Mouse (Mus musculus): ENCODE data around the gene B230118H07Rik. TPM values are rescaled to one million over a fixed set of nuclear protein-coding genes. Genes with fewer than 3 reads are reported as not detected.

Gene B230118H07Rik
- polyA plus RNA-seq, 2 experiments: 22.2 to 47.3 TPM

DNA sequence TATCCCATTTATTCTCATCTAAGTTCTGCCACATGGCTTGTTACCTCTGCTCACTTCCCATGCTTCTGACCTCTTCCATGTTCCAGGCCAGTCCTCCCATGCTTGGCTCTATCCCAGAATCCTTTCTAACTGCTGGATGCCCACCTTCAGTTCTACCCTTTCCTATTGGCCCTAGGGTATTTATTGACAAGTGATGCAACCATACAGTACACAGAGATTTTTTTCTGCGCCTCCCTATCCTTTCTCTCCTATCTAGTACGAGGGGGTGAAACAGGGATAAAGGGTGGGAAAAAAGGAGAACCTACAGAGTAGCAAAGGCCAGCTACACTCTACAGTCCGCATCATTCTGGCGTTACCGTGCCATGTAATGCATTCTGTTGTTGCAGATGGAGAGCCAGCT lies 38.7 kb upstream of the B230118H07Rik start:
- Histone ChIP-seq H3K9ac (ENCODE audit: low read depth, low read length, severe bottlenecking) (no peak overlapping the region), H3K4me3 (replicated peaks; ENCODE audit: low read length) (no peak overlapping the region), H3K4me2 (replicated peaks; ENCODE audit: low read depth, low read length, severe bottlenecking) (no peak overlapping the region), H3K9me3 (ENCODE audit: control insufficient read depth, low read length) (no peaks in the 10 kb centered on the region), H3K4me1 (ENCODE audit: control insufficient read depth, insufficient read depth, low read length) (no peaks in the 10 kb centered on the region), H3K27ac (replicated peaks; ENCODE audit: low read depth, low read length) (no peak overlapping the region), H3K36me3 (ENCODE audit: control insufficient read depth, insufficient read depth, low read length) (peaks cover 60% of the 10 kb centered on the region), H3K27me3 (ENCODE audit: control insufficient read depth, insufficient read depth, low read length) (no peaks in the 10 kb centered on the region)
- no peak for TF ChIP-seq POLR2A (IDR thresholded peaks at IDR 0.05; ENCODE audit: borderline replicate concordance, extremely low read depth, insufficient read depth, insufficient read length)
- no peak for DNase-seq (ENCODE audit: low spot score)
- 88% methylated on average over 5 of the region's 5 CpGs for WGBS
- ATAC-seq (ENCODE audit: low FRiP score, low read depth): no peak

DNA sequence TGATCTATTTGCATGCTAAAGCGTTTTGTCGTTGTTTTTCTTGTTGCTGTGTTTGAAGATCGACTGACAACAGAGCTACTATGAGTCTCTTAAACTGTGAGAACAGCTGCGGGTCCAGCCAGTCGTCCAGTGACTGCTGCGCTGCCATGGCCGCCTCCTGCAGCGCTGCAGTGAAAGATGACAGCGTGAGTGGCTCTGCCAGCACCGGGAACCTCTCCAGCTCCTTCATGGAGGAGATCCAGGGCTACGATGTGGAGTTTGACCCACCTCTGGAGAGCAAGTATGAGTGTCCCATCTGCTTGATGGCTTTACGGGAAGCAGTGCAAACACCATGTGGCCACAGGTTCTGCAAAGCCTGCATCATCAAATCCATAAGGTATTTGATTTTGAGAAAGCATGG lies 35.1 kb upstream of the B230118H07Rik start:
- Histone ChIP-seq H3K9ac (ENCODE audit: low read depth, low read length, severe bottlenecking) (no peak overlapping the region), H3K27ac (replicated peaks; ENCODE audit: low read depth, low read length) (no peak overlapping the region), H3K36me3 (ENCODE audit: control insufficient read depth, insufficient read depth, low read length) (peaks cover 35% of the 10 kb centered on the region), H3K27me3 (ENCODE audit: control insufficient read depth, insufficient read depth, low read length) (no peaks in the 10 kb centered on the region), H3K4me3 (replicated peaks; ENCODE audit: low read length) (no peak overlapping the region), H3K4me2 (replicated peaks; ENCODE audit: low read depth, low read length, severe bottlenecking) (no peak overlapping the region), H3K9me3 (ENCODE audit: control insufficient read depth, low read length) (no peaks in the 10 kb centered on the region), H3K4me1 (ENCODE audit: control insufficient read depth, insufficient read depth, low read length) (peaks cover 2% of the 10 kb centered on the region)
- no peak for ATAC-seq (ENCODE audit: low FRiP score, low read depth)
- 93% methylated on average over 12 of the region's 12 CpGs for WGBS
- TF ChIP-seq POLR2A (IDR thresholded peaks at IDR 0.05; ENCODE audit: borderline replicate concordance, extremely low read depth, insufficient read depth, insufficient read length): no peak
- no peak for DNase-seq (ENCODE audit: low spot score)

DNA sequence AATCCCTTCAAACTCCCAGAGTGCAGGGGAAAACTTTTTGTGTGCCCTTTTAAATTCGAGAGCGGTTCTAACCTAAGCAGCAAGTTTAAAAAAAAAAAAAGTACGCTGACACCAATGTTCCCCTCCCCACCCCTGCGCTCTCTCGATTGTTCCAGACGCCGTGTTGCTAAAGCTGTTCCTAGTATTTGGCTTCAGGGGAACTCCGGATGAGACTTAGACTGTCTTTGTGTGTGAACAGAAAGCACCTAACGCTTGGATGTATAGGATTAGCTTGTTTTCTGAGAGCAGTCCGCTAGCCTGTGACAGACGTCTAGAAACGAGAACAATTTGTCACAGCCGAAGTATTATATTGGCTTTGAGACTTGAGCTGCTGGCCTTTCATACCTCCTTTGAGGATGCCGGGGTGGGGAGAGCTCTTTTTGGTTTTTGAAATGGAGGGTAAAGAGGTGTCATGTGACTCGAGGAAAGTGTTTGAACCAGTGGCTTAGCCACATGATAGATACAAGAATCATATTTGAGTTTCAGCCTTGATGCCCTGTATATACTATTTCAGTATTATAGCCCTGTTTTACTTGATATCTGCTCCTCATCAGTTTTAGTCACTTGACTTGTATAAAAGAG lies 29.9 kb upstream of the B230118H07Rik start:
- ATAC-seq (ENCODE audit: low FRiP score, low read depth) (no peak), DNase-seq (ENCODE audit: low spot score) (no peak)
- peak overlapping the region; percentile 85 for H3K9ac ChIP-seq (ENCODE audit: low read depth, low read length, severe bottlenecking)
- TF ChIP-seq POLR2A (IDR thresholded peaks at IDR 0.05; ENCODE audit: borderline replicate concordance, extremely low read depth, insufficient read depth, insufficient read length): no peak
- no peaks in the 10 kb centered on the region for H3K27me3 ChIP-seq (ENCODE audit: control insufficient read depth, insufficient read depth, low read length)
- H3K4me2 ChIP-seq (replicated peaks; ENCODE audit: low read depth, low read length, severe bottlenecking): peak overlapping the region; percentile 83
- peak overlapping the region; percentile 94 for H3K4me3 ChIP-seq (replicated peaks; ENCODE audit: low read length)
- peaks cover 6% of the 10 kb centered on the region for H3K4me1 ChIP-seq (ENCODE audit: control insufficient read depth, insufficient read depth, low read length)
- H3K36me3 ChIP-seq (ENCODE audit: control insufficient read depth, insufficient read depth, low read length): peaks cover under 1% of the 10 kb centered on the region; the same call in 1 of the 2 replicates
- H3K27ac ChIP-seq (replicated peaks; ENCODE audit: low read depth, low read length): no peak overlapping the region
- H3K9me3 ChIP-seq (ENCODE audit: control insufficient read depth, low read length): no peaks in the 10 kb centered on the region
- 7% methylated on average over 15 of the region's 15 CpGs for WGBS

DNA sequence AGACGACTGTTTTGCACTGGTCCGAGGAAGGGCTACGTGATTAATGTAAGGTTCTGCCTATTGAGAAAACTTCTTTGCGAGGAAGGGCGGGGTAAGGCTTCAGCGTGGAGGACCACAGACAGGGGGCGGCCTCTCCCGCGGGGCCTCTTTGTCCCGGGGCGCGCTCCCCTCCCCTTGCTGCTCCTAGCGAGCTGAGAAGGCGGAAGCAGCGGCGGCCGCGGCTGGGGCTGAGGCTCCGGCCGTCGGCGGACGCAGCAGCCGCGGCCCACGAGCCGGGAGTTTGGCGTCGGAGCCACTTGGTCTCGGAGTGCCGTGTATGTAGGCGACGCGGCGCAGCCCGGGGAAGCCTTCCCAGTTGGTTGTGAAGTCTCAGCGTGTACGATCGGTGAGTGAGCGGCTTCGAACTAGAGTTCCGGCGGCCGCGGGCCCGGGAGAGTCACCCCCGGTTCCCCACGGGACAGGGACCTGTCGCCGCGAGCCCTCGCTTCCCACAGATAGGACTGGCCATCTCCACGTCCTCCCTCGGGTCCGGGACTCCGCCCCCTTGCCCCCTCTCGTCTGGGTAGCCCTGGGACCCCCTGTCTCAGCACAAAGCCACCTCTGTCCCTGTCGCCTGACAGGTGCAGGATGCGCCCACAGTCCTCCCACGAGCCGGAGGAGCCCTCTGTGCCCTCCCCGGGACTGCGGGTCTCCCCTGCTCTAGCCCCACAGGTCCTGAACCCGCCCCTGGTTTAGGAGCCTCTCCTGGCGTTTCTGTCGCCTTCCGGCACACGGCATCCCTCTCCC lies 29.1 kb upstream of the B230118H07Rik start, which contains the start of gene Traf6:
Gene Traf6 (plus strand): TSS at position 194 of the 786 bp plus-strand sequence.
- Histone ChIP-seq H3K27me3 (ENCODE audit: control insufficient read depth, insufficient read depth, low read length) (no peaks in the 10 kb centered on the region), H3K4me1 (ENCODE audit: control insufficient read depth, insufficient read depth, low read length) (peaks cover 6% of the 10 kb centered on the region), H3K9ac (ENCODE audit: low read depth, low read length, severe bottlenecking) (peak within 1 kb of the TSS; percentile 85), H3K4me2 (replicated peaks; ENCODE audit: low read depth, low read length, severe bottlenecking) (peak within 1 kb of the TSS; percentile 83), H3K27ac (replicated peaks; ENCODE audit: low read depth, low read length) (0 out of 2 replicates have a peak within 1 kb of the TSS, but pooled peaks have one; percentile 14), H3K9me3 (ENCODE audit: control insufficient read depth, low read length) (no peaks in the 10 kb centered on the region), H3K4me3 (replicated peaks; ENCODE audit: low read length) (peak within 1 kb of the TSS; percentile 94), H3K36me3 (ENCODE audit: control insufficient read depth, insufficient read depth, low read length) (no peaks in the 10 kb centered on the region)
- peak; percentile 93 for ATAC-seq (ENCODE audit: low FRiP score, low read depth)
- WGBS: 2% methylated on average over 47 of the region's 68 CpGs
- TF ChIP-seq POLR2A (IDR thresholded peaks at IDR 0.05; ENCODE audit: borderline replicate concordance, extremely low read depth, insufficient read depth, insufficient read length): peak; percentile 86; the same call in 1 of the 2 replicates
- peak; percentile 87 for DNase-seq (ENCODE audit: low spot score)

DNA sequence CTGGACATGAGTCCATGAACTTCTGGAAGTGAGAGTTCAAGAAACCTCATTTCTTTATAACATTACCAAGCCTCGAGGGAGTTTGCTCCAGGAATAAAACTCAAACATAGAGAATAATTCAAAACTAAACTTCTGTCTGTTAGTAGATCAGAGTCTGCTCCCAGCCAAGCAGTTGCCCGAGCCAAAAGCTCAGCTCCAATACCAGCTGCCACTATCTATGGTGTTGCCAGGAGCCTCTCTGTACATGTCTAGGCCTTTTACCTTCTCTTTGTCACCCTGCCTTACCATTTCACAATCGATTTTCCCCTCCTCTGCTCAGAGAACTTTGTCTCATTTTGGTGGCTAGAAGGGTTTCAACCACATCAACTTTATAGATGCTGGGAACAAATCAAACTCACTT lies 24.2 kb upstream of the B230118H07Rik start:
- 72% methylated on average over 3 of the region's 3 CpGs for WGBS
- no peak for DNase-seq (ENCODE audit: low spot score)
- Histone ChIP-seq H3K36me3 (ENCODE audit: control insufficient read depth, insufficient read depth, low read length) (no peaks in the 10 kb centered on the region), H3K9ac (ENCODE audit: low read depth, low read length, severe bottlenecking) (no peak overlapping the region), H3K27ac (replicated peaks; ENCODE audit: low read depth, low read length) (no peak overlapping the region), H3K4me1 (ENCODE audit: control insufficient read depth, insufficient read depth, low read length) (no peaks in the 10 kb centered on the region), H3K27me3 (ENCODE audit: control insufficient read depth, insufficient read depth, low read length) (no peaks in the 10 kb centered on the region), H3K4me2 (replicated peaks; ENCODE audit: low read depth, low read length, severe bottlenecking) (no peak overlapping the region), H3K4me3 (replicated peaks; ENCODE audit: low read length) (no peak overlapping the region), H3K9me3 (ENCODE audit: control insufficient read depth, low read length) (no peaks in the 10 kb centered on the region)
- no peak for ATAC-seq (ENCODE audit: low FRiP score, low read depth)
- no peak for TF ChIP-seq POLR2A (IDR thresholded peaks at IDR 0.05; ENCODE audit: borderline replicate concordance, extremely low read depth, insufficient read depth, insufficient read length)
